In the genomic region with DNA sequence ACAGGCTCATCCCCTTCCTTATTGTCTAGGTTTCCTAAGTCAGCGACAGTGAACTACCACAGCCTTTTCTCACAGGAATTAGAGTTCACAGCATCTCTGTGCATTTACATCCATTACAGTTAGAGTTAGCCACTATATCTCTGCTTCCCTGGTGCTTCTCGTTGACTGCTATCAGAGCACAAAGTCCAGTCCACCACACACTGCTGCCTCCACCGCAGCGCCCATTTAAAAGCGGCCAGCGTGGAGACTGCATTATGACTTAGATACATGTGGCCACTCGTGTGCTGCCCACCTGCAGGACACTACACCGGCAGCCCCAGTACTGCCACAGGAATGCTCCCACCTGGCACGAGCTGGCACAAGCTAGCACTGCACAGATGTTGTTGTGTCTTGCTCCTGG, we compare ENCODE assay signal across 27 mouse cellular contexts.
A peak's percentile ranks its signal among the peaks of the same experiment; 100 is the strongest.
DNase-seq lines count a peak whose midpoint lies in the region; ATAC-seq and TF ChIP-seq lines count a peak whose summit lies in the region.
"Had no signal": no experiment of that assay in that cellular context is flagged by ENCODE, and none has a peak within 500 bp of the region (broad histone marks: within the 10 kb centered on the region; RNA-seq: fewer than 3 reads in every experiment).

No protein-coding gene starts in this region.

- DNase-seq in midbrain, embryonic 11.5 days (ENCODE audit: low spot score, missing footprints): peak; percentile 17
- peak; percentile 34 for DNase-seq in stomach, postnatal 0 days (ENCODE audit: low spot score)
- no peak for DNase-seq in heart, postnatal 36 days
- no peak for DNase-seq in testis, postnatal 14 days (ENCODE audit: low spot score)
- DNase-seq: B cell, adult 2 months; cerebellum, adult 2 months; cerebellum, postnatal 25 days; heart, postnatal 4 days; kidney, adult 9 months; kidney, postnatal 10 days; layer of hippocampus, postnatal 36 days; left cerebral cortex, postnatal 4 days; retina, postnatal 1 day; right cerebral cortex, postnatal 14 days; thymus, adult 18-20 months; thymus, postnatal 25 days had no signal

- WGBS in midbrain, embryonic 11.5 days: 76% methylated on average over 9 of the region's 9 CpGs
- 82% methylated on average over 9 of the region's 9 CpGs for WGBS in midbrain, embryonic 16.5 days
- 53% methylated on average over 9 of the region's 9 CpGs for WGBS in intestine, postnatal 0 days
- 73% methylated on average over 9 of the region's 9 CpGs for WGBS in liver, embryonic 15.5 days (ENCODE audit: insufficient replicate concordance)
- WGBS in stomach, postnatal 0 days: 59% methylated on average over 9 of the region's 9 CpGs

- intact Hi-C loops in heart, postnatal 36 days (cut with DNase I): no loop called here

- no peaks in the 10 kb centered on the region for H3K9me3 ChIP-seq in midbrain, embryonic 11.5 days (ENCODE audit: control insufficient read depth, low read length)
- no peaks in the 10 kb centered on the region for H3K9me3 ChIP-seq in midbrain, embryonic 16.5 days (replicated peaks; ENCODE audit: control insufficient read depth, low read length, poor library complexity, severe bottlenecking)
- H3K9me3 ChIP-seq in intestine, postnatal 0 days (ENCODE audit: control insufficient read depth): no peaks in the 10 kb centered on the region
- no peaks in the 10 kb centered on the region for H3K9me3 ChIP-seq in liver, embryonic 15.5 days (replicated peaks)
- no peaks in the 10 kb centered on the region for H3K9me3 ChIP-seq in stomach, postnatal 0 days (ENCODE audit: control insufficient read depth, low read length)
- H3K9me3 ChIP-seq: embryonic facial prominence, embryonic 10.5 days; embryonic facial prominence, embryonic 15.5 days; hindbrain, embryonic 13.5 days; limb, embryonic 15.5 days; lung, embryonic 15.5 days; midbrain, embryonic 10.5 days; neural tube, embryonic 15.5 days had no signal

- H3K4me1 ChIP-seq in midbrain, embryonic 11.5 days (ENCODE audit: control insufficient read depth, insufficient read depth, low read length): peaks cover under 1% of the 10 kb centered on the region; the same call in 1 of the 2 replicates
- no peaks in the 10 kb centered on the region for H3K4me1 ChIP-seq in midbrain, embryonic 16.5 days (ENCODE audit: control insufficient read depth, insufficient read depth, low read length)
- H3K4me1 ChIP-seq in intestine, postnatal 0 days (replicated peaks; ENCODE audit: control insufficient read depth, insufficient read depth, low read length): no peaks in the 10 kb centered on the region
- H3K4me1 ChIP-seq in liver, embryonic 15.5 days (replicated peaks): peaks cover 14% of the 10 kb centered on the region
- peaks cover 9% of the 10 kb centered on the region for H3K4me1 ChIP-seq in stomach, postnatal 0 days (replicated peaks; ENCODE audit: control insufficient read depth, insufficient read depth)
- H3K4me1 ChIP-seq: hindbrain, embryonic 13.5 days had no signal

- ATAC-seq in midbrain, embryonic 11.5 days (ENCODE audit: low FRiP score): no peak
- no peak for ATAC-seq in midbrain, embryonic 16.5 days
- peak; percentile 58 for ATAC-seq in intestine, postnatal 0 days
- ATAC-seq in liver, embryonic 15.5 days (ENCODE audit: insufficient read depth): no peak
- peak; percentile 30; the same call in 1 of the 2 replicates for ATAC-seq in stomach, postnatal 0 days (ENCODE audit: low FRiP score, low TSS enrichment)
- ATAC-seq: forebrain, embryonic 16.5 days had no signal

- H3K4me3 ChIP-seq in midbrain, embryonic 11.5 days (ENCODE audit: low read depth, low read length): no peak overlapping the region
- no peak overlapping the region for H3K4me3 ChIP-seq in midbrain, embryonic 16.5 days (ENCODE audit: low read depth, low read length)
- no peak overlapping the region for H3K4me3 ChIP-seq in intestine, postnatal 0 days (ENCODE audit: low read depth, low read length)
- no peak overlapping the region for H3K4me3 ChIP-seq in liver, embryonic 15.5 days (replicated peaks)
- no peak overlapping the region for H3K4me3 ChIP-seq in stomach, postnatal 0 days (ENCODE audit: low read depth, low read length)
- H3K4me3 ChIP-seq: embryonic facial prominence, embryonic 10.5 days; embryonic facial prominence, embryonic 15.5 days; hindbrain, embryonic 13.5 days; limb, embryonic 15.5 days; lung, embryonic 15.5 days; midbrain, embryonic 10.5 days; neural tube, embryonic 15.5 days had no signal

- no peak overlapping the region for H3K4me2 ChIP-seq in midbrain, embryonic 11.5 days
- no peak overlapping the region for H3K4me2 ChIP-seq in midbrain, embryonic 16.5 days (ENCODE audit: low read length)
- H3K4me2 ChIP-seq in intestine, postnatal 0 days (replicated peaks; ENCODE audit: low read depth): peak overlapping the region; percentile 21; the same call in 1 of the 2 replicates
- H3K4me2 ChIP-seq in liver, embryonic 15.5 days: peak overlapping the region; percentile 27; the same call in 1 of the 2 replicates
- no peak overlapping the region for H3K4me2 ChIP-seq in stomach, postnatal 0 days (replicated peaks; ENCODE audit: low read depth)
- H3K4me2 ChIP-seq: embryonic facial prominence, embryonic 15.5 days; hindbrain, embryonic 13.5 days; limb, embryonic 15.5 days; lung, embryonic 15.5 days; neural tube, embryonic 15.5 days had no signal

- TF ChIP-seq EP300 in stomach, postnatal 0 days (optimal IDR thresholded peaks at IDR 0.05): no peak

- H3K9ac ChIP-seq in midbrain, embryonic 11.5 days (ENCODE audit: low read length): no peak overlapping the region
- H3K9ac ChIP-seq in midbrain, embryonic 16.5 days (ENCODE audit: low read depth, low read length): no peak overlapping the region
- no peak overlapping the region for H3K9ac ChIP-seq in intestine, postnatal 0 days (ENCODE audit: low read depth, low read length)
- no peak overlapping the region for H3K9ac ChIP-seq in liver, embryonic 15.5 days
- H3K9ac ChIP-seq in stomach, postnatal 0 days (ENCODE audit: low read length): no peak overlapping the region
- H3K9ac ChIP-seq: embryonic facial prominence, embryonic 15.5 days; hindbrain, embryonic 13.5 days; limb, embryonic 15.5 days; lung, embryonic 15.5 days; neural tube, embryonic 15.5 days had no signal

- H3K27ac ChIP-seq in midbrain, embryonic 11.5 days (ENCODE audit: low read depth, low read length): no peak overlapping the region
- H3K27ac ChIP-seq in midbrain, embryonic 16.5 days (ENCODE audit: low read length): no peak overlapping the region
- H3K27ac ChIP-seq in intestine, postnatal 0 days (ENCODE audit: low read depth, low read length): no peak overlapping the region
- 0 out of 2 replicates have a peak overlapping the region, but pooled peaks have one; percentile 41 for H3K27ac ChIP-seq in liver, embryonic 15.5 days (replicated peaks)
- no peak overlapping the region for H3K27ac ChIP-seq in stomach, postnatal 0 days (replicated peaks)
- H3K27ac ChIP-seq: embryonic facial prominence, embryonic 10.5 days; embryonic facial prominence, embryonic 15.5 days; hindbrain, embryonic 13.5 days; limb, embryonic 15.5 days; lung, embryonic 15.5 days; midbrain, embryonic 10.5 days; neural tube, embryonic 15.5 days had no signal

- TF ChIP-seq CTCF in intestine, postnatal 0 days (IDR thresholded peaks at IDR 0.05; ENCODE audit: low read depth): no peak
- no peak for TF ChIP-seq CTCF in stomach, postnatal 0 days (IDR thresholded peaks at IDR 0.05; ENCODE audit: low read depth)

- no peaks in the 10 kb centered on the region for H3K27me3 ChIP-seq in midbrain, embryonic 11.5 days (ENCODE audit: control insufficient read depth, insufficient read depth, low read length)
- no peaks in the 10 kb centered on the region for H3K27me3 ChIP-seq in midbrain, embryonic 16.5 days (ENCODE audit: control insufficient read depth, insufficient read depth, low read depth, low read length)
- no peaks in the 10 kb centered on the region for H3K27me3 ChIP-seq in intestine, postnatal 0 days (replicated peaks; ENCODE audit: control insufficient read depth, insufficient read depth, low read length)
- H3K27me3 ChIP-seq in liver, embryonic 15.5 days: no peaks in the 10 kb centered on the region
- H3K27me3 ChIP-seq in stomach, postnatal 0 days (ENCODE audit: control insufficient read depth, insufficient read depth, low read length): no peaks in the 10 kb centered on the region
- H3K27me3 ChIP-seq: embryonic facial prominence, embryonic 15.5 days; hindbrain, embryonic 13.5 days; limb, embryonic 15.5 days; lung, embryonic 15.5 days; neural tube, embryonic 15.5 days had no signal

- H3K36me3 ChIP-seq in midbrain, embryonic 11.5 days (ENCODE audit: control insufficient read depth, insufficient read depth, low read length): no peaks in the 10 kb centered on the region
- H3K36me3 ChIP-seq in midbrain, embryonic 16.5 days (ENCODE audit: control insufficient read depth, insufficient read depth, low read length): no peaks in the 10 kb centered on the region
- peaks cover 8% of the 10 kb centered on the region; the same call in 1 of the 2 replicates for H3K36me3 ChIP-seq in intestine, postnatal 0 days (ENCODE audit: control insufficient read depth, insufficient read depth)
- H3K36me3 ChIP-seq in liver, embryonic 15.5 days (replicated peaks): no peaks in the 10 kb centered on the region
- H3K36me3 ChIP-seq in stomach, postnatal 0 days (ENCODE audit: control insufficient read depth, insufficient read depth, low read length): no peaks in the 10 kb centered on the region
- H3K36me3 ChIP-seq: hindbrain, embryonic 13.5 days; midbrain, embryonic 10.5 days; neural tube, embryonic 15.5 days had no signal

Comparison
In these comparisons a context has a peak if more than half of its experiments do, and no peak if none do; other contexts are left out.
1. ATAC-seq: peak in intestine, postnatal 0 days (single experiment) and stomach, postnatal 0 days (single experiment); none in midbrain, embryonic 11.5 days (single experiment), midbrain, embryonic 16.5 days (single experiment) and liver, embryonic 15.5 days (single experiment).
2. DNase-seq: peak in midbrain, embryonic 11.5 days (single experiment) and stomach, postnatal 0 days (single experiment); none in heart, postnatal 36 days (0 of 2) and testis, postnatal 14 days (single experiment).
3. H3K4me2 ChIP-seq: peak in intestine, postnatal 0 days (single experiment) and liver, embryonic 15.5 days (single experiment); none in midbrain, embryonic 11.5 days (single experiment), midbrain, embryonic 16.5 days (single experiment) and stomach, postnatal 0 days (single experiment).